Mouse (Mus musculus): ENCODE measurements around the gene H2-Q4. TPM values are rescaled to one million over a fixed set of nuclear protein-coding genes. Genes with fewer than 3 reads are reported as not detected.
"Not testable (repeated sequence)": the region's sequence is repeated elsewhere in the genome, so short reads cannot be mapped to it uniquely, and the experiment has no call there.

Gene H2-Q4
- polyA plus RNA-seq (2012; rRNA removed), result 60.9 and 159 TPM in 2 replicates

- Histone ChIP-seq H3K27me3 (ENCODE audit: control insufficient read depth, insufficient read depth, low read length) (no peaks in the 10 kb centered on the region), H3K36me3 (ENCODE audit: control insufficient read depth, insufficient read depth, low read length) (peaks cover 17% of the 10 kb centered on the region), H3K4me1 (ENCODE audit: control insufficient read depth, insufficient read depth, insufficient read length, low read length) (peaks cover 3% of the 10 kb centered on the region; the same call in 1 of the 2 replicates), H3K4me3 (ENCODE audit: low read depth, low read length) (peak within 1 kb of the TSS; percentile 90), H3K27ac (ENCODE audit: insufficient read depth, low read depth, low read length) (peak within 1 kb of the TSS; percentile 82)
- TF ChIP-seq CTCF (IDR thresholded peaks at IDR 0.05; ENCODE audit: extremely low read depth, insufficient read length, insufficient replicate concordance, low read depth, low read length) (no peak), POLR2A (IDR thresholded peaks at IDR 0.05; ENCODE audit: low read depth, low read length) (peak; percentile 98)
- WGBS, result 0% methylated on average over 16 of the region's 16 CpGs
Measured at GRCm38 (mm10) chr17:35379369-35379728, at the start of gene H2-Q4. H2-Q4 (plus strand) TSS chr17:35379617.

- not testable (repeated sequence) for H3K4me1 ChIP-seq (ENCODE audit: control insufficient read depth, insufficient read depth, insufficient read length, low read length); H3K27me3 ChIP-seq (ENCODE audit: control insufficient read depth, insufficient read depth, low read length); H3K4me3 ChIP-seq (ENCODE audit: low read depth, low read length); H3K36me3 ChIP-seq (ENCODE audit: control insufficient read depth, insufficient read depth, low read length); H3K27ac ChIP-seq (ENCODE audit: insufficient read depth, low read depth, low read length)
- 31% methylated on average over 3 of the region's 3 CpGs for WGBS
Measured at GRCm38 (mm10) chr17:35329714-35330113, 49.7 kb upstream of the H2-Q4 start.

GRCm38 (mm10) chr17:35331546-35331945 is 47.9 kb upstream of the H2-Q4 start:
- H3K4me1 ChIP-seq (ENCODE audit: control insufficient read depth, insufficient read depth, insufficient read length, low read length); H3K27me3 ChIP-seq (ENCODE audit: control insufficient read depth, insufficient read depth, low read length); H3K4me3 ChIP-seq (ENCODE audit: low read depth, low read length); H3K27ac ChIP-seq (ENCODE audit: insufficient read depth, low read depth, low read length); H3K36me3 ChIP-seq (ENCODE audit: control insufficient read depth, insufficient read depth, low read length): not testable (repeated sequence)
- WGBS, result 61% methylated on average over 6 of the region's 6 CpGs

GRCm38 (mm10) chr17:35342071-35342671 is 37.2 kb upstream of the H2-Q4 start, which contains the start of gene H2-Q2:
H2-Q2 (plus strand) TSS chr17:35342242.
- peak within 1 kb of the TSS; percentile 73 for H3K27ac ChIP-seq (ENCODE audit: insufficient read depth, low read depth, low read length)
- no peaks in the 10 kb centered on the region for H3K27me3 ChIP-seq (ENCODE audit: control insufficient read depth, insufficient read depth, low read length)
- peak; percentile 91 for TF ChIP-seq POLR2A (IDR thresholded peaks at IDR 0.05; ENCODE audit: low read depth, low read length)
- TF ChIP-seq CTCF (IDR thresholded peaks at IDR 0.05; ENCODE audit: extremely low read depth, insufficient read length, insufficient replicate concordance, low read depth, low read length), result no peak
- H3K4me3 ChIP-seq (ENCODE audit: low read depth, low read length), result peak within 1 kb of the TSS; percentile 80
- H3K36me3 ChIP-seq (ENCODE audit: control insufficient read depth, insufficient read depth, low read length), result peaks cover 8% of the 10 kb centered on the region
- under 1% methylated on average over 32 of the region's 40 CpGs for WGBS
- H3K4me1 ChIP-seq (ENCODE audit: control insufficient read depth, insufficient read depth, insufficient read length, low read length), result peaks cover 1% of the 10 kb centered on the region; the same call in 1 of the 2 replicates

GRCm38 (mm10) chr17:35342711-35343476 is 36.5 kb upstream of the H2-Q4 start:
- H3K27ac ChIP-seq (ENCODE audit: insufficient read depth, low read depth, low read length), result peak overlapping the region; percentile 73
- no peaks in the 10 kb centered on the region for H3K27me3 ChIP-seq (ENCODE audit: control insufficient read depth, insufficient read depth, low read length)
- H3K4me1 ChIP-seq (ENCODE audit: control insufficient read depth, insufficient read depth, insufficient read length, low read length), result peaks cover 3% of the 10 kb centered on the region; the same call in 1 of the 2 replicates
- no peak for TF ChIP-seq CTCF (IDR thresholded peaks at IDR 0.05; ENCODE audit: extremely low read depth, insufficient read length, insufficient replicate concordance, low read depth, low read length)
- TF ChIP-seq POLR2A (IDR thresholded peaks at IDR 0.05; ENCODE audit: low read depth, low read length), result peak; percentile 34; the same call in 1 of the 2 replicates
- H3K36me3 ChIP-seq (ENCODE audit: control insufficient read depth, insufficient read depth, low read length), result peaks cover 8% of the 10 kb centered on the region
- peak overlapping the region; percentile 80 for H3K4me3 ChIP-seq (ENCODE audit: low read depth, low read length)
- 3% methylated on average over 46 of the region's 46 CpGs for WGBS

GRCm38 (mm10) chr17:35347659-35348058 is 31.8 kb upstream of the H2-Q4 start:
- not testable (repeated sequence) for H3K27me3 ChIP-seq (ENCODE audit: control insufficient read depth, insufficient read depth, low read length); H3K36me3 ChIP-seq (ENCODE audit: control insufficient read depth, insufficient read depth, low read length); H3K4me1 ChIP-seq (ENCODE audit: control insufficient read depth, insufficient read depth, insufficient read length, low read length); H3K4me3 ChIP-seq (ENCODE audit: low read depth, low read length)
- peak overlapping the region; percentile 76; the same call in 1 of the 2 replicates for H3K27ac ChIP-seq (ENCODE audit: insufficient read depth, low read depth, low read length)

- H3K27ac ChIP-seq (ENCODE audit: insufficient read depth, low read depth, low read length); H3K4me1 ChIP-seq (ENCODE audit: control insufficient read depth, insufficient read depth, insufficient read length, low read length); H3K4me3 ChIP-seq (ENCODE audit: low read depth, low read length); H3K27me3 ChIP-seq (ENCODE audit: control insufficient read depth, insufficient read depth, low read length); H3K36me3 ChIP-seq (ENCODE audit: control insufficient read depth, insufficient read depth, low read length): not testable (repeated sequence)
- WGBS, result 48% methylated on average over 6 of the region's 6 CpGs
Measured at GRCm38 (mm10) chr17:35353275-35353674, 26.1 kb upstream of the H2-Q4 start.

All from small intestine, adult 2 months (tissue).